Mouse (Mus musculus) kidney, postnatal 0 days (tissue): ENCODE data around the gene Ppp5c. TPM values are rescaled to one million over a fixed set of nuclear protein-coding genes. Genes with fewer than 3 reads are reported as not detected.
A peak's percentile ranks its signal among the peaks of the same experiment; 100 is the strongest.

Source experiments
- ATAC-seq: fragments of 200-750 bp; cut with Nextera tagmentation; replicated peaks from 2 replicates; pipeline ENCODE4 v1.8.0; 2017; ENCODE audit warnings: low read depth, moderate number of reproducible peaks, moderate TSS enrichment, moderate library complexity; ENCODE audit not compliant: low FRiP score
- DNase-seq: peaks from one replicate; pipeline ENCODE4 v3.0.0-alpha.2; 2016; ENCODE audit warnings: low spot score
- H3K27ac ChIP-seq: fragments of 300-500 bp; sonication (generic); 2 replicates; pipeline ENCODE4 v1.5.1; 2014; ENCODE audit warnings: mild to moderate bottlenecking
- H3K27me3 ChIP-seq: fragments of 300-500 bp; sonication (generic); 2 replicates; pipeline ENCODE4 v1.6.1; 2014; ENCODE audit warnings: low read length, mixed read lengths; ENCODE audit not compliant: insufficient read depth
- H3K36me3 ChIP-seq: fragments of 300-500 bp; sonication (generic); 2 replicates; pipeline ENCODE4 v1.6.1; 2014; ENCODE audit warnings: low read length, mixed read lengths; ENCODE audit not compliant: insufficient read depth
- H3K4me1 ChIP-seq: fragments of 300-500 bp; sonication (generic); replicated peaks from 2 replicates; pipeline ENCODE4 v1.6.1; 2014; ENCODE audit warnings: antibody characterized with exemption, low read length, mixed read lengths; ENCODE audit not compliant: insufficient read depth
- H3K4me2 ChIP-seq: fragments of 300-500 bp; sonication (generic); 2 replicates; pipeline ENCODE4 v1.6.1; 2014; ENCODE audit warnings: mild to moderate bottlenecking, low read length, moderate library complexity, mixed read lengths
- H3K4me3 ChIP-seq: fragments of 300-500 bp; sonication (generic); replicated peaks from 2 replicates; pipeline ENCODE4 v1.5.1; 2014; ENCODE audit warnings: low read depth, low read length
- H3K9ac ChIP-seq: fragments of 300-500 bp; sonication (generic); 2 replicates; pipeline ENCODE4 v1.6.1; 2014; ENCODE audit warnings: low read depth, low read length
- H3K9me3 ChIP-seq: fragments of 300-500 bp; sonication (generic); replicated peaks from 2 replicates; pipeline ENCODE4 v1.6.1; 2016; ENCODE audit warnings: low read length, inconsistent platforms, mixed read lengths
- CTCF ChIP-seq: IDR thresholded peaks from 2 replicates; pipeline ENCODE4 v1.5.1; 2016; ENCODE audit warnings: antibody characterized with exemption, low read depth, mild to moderate bottlenecking, moderate library complexity
- WGBS: fragments of 180-500 bp; shearing (Covaris S2); extraction: QIAGEN DNeasy Blood & Tissue Kit; methylation state at CpG from one replicate; pipeline ENCODE4 v1.1.7; 2014; 5-methylcytosine and 5-hydroxymethylcytosine counted together
- polyA plus RNA-seq: library from polyadenylated mRNA; unstranded; fragments of >200 nt; fragmentation: Nextera tagmentation; extraction: Ambion mirVana; gene quantifications from 2 replicates; pipeline ENCODE4 v1.2.1, GENCODE M21; 2015

Ppp5c gene
- polyA plus RNA-seq, 1 experiment from 2014 or later, result 82.0 TPM

DNA sequence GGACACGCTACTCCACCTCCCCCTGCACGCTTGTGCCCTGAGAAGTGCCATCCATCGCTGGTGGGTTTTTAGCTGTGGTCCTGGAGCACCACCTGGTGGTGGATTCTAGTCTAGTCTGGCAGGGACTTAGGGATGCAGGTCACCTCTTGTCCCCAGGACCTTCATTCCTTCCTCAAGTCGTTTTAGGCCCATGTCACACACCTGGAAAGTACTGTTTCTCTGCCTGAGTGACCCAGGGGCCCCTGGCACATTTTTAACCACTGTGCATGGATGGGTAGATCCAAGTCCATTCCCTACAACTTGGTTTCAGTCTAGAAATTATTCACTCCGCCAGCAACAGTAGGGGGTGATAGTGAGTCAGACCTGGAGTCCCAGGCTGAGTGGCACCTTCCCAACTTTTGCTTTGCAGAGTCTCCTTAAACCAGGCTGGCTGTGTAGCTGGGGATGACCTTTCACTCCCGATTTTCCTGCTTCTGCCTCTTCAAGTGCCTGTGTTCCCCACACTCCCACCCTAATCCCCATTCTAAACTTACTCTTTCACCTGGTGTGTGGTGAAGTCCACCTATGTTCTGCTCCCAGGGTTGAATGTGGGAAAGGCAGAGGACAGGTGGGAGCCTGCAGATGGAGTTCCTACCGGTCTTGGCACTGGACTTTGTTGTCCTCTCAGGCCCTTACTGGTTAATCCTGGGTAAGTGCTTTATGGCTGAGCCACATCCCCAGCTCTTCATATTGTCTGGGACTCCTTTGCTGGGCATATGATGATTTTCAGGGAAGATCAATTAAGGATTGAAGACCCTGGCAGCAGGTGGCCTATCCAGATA lies 25.1 kb downstream of the Ppp5c start:
- Histone ChIP-seq H3K4me2 (no peak overlapping the region), H3K9ac (no peak overlapping the region), H3K9me3 (no peaks in the 10 kb centered on the region), H3K4me1 (0 out of 2 replicates have a peak, but pooled peaks cover 1% of the 10 kb centered on the region), H3K27me3 (no peaks in the 10 kb centered on the region), H3K36me3 (peaks cover 52% of the 10 kb centered on the region), H3K4me3 (no peak overlapping the region), H3K27ac (peak overlapping the region; percentile 37; the same call in 1 of the 2 replicates)
- ATAC-seq (peak; percentile 55), DNase-seq (peak; percentile 86)
- TF ChIP-seq CTCF, result peak; percentile 92
- WGBS, result 14% methylated on average over 7 of the region's 7 CpGs

DNA sequence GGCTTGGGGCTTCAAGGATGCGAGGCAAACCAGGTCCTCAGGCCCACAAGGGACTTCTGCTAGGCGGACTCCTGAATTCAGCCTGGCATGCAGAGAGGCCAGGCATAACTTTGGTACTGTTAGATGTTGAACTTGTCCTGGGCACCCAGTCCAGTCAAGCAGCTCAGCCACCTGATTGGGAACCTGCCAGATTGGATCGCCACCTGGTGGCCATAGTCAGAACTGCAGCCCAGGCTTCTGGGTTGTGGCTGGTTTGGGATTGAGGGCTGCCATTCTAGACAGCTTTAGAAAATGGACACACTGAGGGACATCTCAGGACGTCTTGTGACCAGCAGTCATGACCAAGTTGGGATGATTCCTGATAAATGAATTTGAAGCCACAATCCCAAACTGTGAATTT lies 28.1 kb downstream of the Ppp5c start:
- H3K9ac ChIP-seq, result no peak overlapping the region
- H3K4me1 ChIP-seq, result peaks cover 23% of the 10 kb centered on the region
- H3K27ac ChIP-seq, result no peak overlapping the region
- no peak overlapping the region for H3K4me2 ChIP-seq
- peak; percentile 97 for TF ChIP-seq CTCF
- DNase-seq (peak; percentile 79), ATAC-seq (no peak)
- no peak overlapping the region for H3K4me3 ChIP-seq
- no peaks in the 10 kb centered on the region for H3K9me3 ChIP-seq
- 29% methylated on average over 4 of the region's 4 CpGs for WGBS
- peaks cover 26% of the 10 kb centered on the region for H3K36me3 ChIP-seq
- no peaks in the 10 kb centered on the region for H3K27me3 ChIP-seq

DNA sequence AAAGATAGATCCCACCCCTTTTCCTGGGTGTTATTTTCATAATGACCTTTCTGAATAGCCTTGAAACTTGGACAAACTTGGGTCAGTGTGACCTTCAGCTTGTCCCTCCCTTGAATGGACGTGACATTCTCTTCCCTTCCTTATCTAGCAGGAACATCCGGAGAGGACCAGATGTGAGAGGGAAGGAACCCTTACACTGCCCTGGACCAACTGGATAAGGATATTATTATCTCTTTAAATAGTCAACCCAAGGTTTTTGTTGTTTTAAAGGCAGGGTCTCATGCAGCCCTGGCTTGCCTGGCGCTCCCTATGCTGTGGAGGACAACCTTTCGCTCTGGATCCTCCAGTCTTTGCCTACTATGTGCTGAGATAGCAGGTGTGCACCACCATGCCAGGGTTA lies 28.5 kb downstream of the Ppp5c start:
- no peak overlapping the region for H3K4me2 ChIP-seq
- H3K9me3 ChIP-seq, result no peaks in the 10 kb centered on the region
- no peak overlapping the region for H3K27ac ChIP-seq
- H3K36me3 ChIP-seq, result peaks cover 23% of the 10 kb centered on the region
- no peak for TF ChIP-seq CTCF
- DNase-seq (no peak), ATAC-seq (no peak)
- no peaks in the 10 kb centered on the region for H3K27me3 ChIP-seq
- H3K9ac ChIP-seq, result no peak overlapping the region
- 66% methylated on average over 4 of the region's 4 CpGs for WGBS
- no peak overlapping the region for H3K4me3 ChIP-seq
- H3K4me1 ChIP-seq, result peaks cover 26% of the 10 kb centered on the region

DNA sequence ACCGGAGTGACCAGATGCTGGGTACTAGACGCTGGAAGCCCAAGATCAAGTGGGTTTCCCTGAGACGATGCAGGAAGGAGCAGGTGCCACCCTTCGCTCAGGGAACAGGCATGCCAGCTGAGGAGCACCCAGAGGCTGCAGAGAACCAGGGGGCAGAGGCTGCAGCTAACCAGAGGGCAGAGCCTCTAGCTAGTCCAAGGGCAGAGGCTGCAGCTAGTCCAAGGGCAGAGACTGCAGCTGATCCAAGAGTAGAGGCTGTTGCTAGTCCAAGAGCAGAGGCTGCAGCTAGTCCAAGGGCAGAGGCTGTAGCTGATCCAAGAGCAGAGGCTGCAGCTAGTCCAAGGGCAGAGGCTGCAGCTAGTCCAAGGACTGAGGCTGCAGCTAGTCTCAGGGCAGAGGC lies 32.4 kb downstream of the Ppp5c start:
- DNase-seq (no peak), ATAC-seq (no peak)
- Histone ChIP-seq H3K27ac (no peak overlapping the region), H3K27me3 (no peaks in the 10 kb centered on the region), H3K9ac (peak overlapping the region; percentile 78), H3K4me2 (peak overlapping the region; percentile 68), H3K4me1 (peaks cover 46% of the 10 kb centered on the region), H3K9me3 (no peaks in the 10 kb centered on the region), H3K4me3 (peak overlapping the region; percentile 70), H3K36me3 (peaks cover 14% of the 10 kb centered on the region; the same call in 1 of the 2 replicates)
- WGBS, result 78% methylated on average over 4 of the region's 4 CpGs
- no peak for TF ChIP-seq CTCF

DNA sequence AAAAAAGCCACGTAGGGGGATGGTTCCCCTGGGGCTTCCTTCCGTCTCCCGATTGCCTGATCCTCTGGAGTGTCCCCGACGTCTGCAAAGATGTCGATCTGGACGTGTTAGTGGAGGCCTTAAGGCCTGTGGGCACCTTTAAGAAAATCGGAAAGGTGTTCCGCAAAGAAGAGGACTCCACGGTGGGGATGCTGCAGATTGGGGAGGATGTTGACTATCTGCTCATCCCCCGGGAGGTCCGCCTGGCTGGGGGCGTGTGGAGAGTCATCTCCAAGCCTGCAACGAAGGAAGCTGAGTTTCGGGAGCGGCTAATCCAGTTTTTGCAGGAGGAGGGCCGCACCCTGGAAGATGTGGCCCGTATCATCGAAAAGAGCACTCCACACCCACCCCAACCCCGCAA lies 33.3 kb downstream of the Ppp5c start:
- H3K4me1 ChIP-seq, result peaks cover 48% of the 10 kb centered on the region

DNA sequence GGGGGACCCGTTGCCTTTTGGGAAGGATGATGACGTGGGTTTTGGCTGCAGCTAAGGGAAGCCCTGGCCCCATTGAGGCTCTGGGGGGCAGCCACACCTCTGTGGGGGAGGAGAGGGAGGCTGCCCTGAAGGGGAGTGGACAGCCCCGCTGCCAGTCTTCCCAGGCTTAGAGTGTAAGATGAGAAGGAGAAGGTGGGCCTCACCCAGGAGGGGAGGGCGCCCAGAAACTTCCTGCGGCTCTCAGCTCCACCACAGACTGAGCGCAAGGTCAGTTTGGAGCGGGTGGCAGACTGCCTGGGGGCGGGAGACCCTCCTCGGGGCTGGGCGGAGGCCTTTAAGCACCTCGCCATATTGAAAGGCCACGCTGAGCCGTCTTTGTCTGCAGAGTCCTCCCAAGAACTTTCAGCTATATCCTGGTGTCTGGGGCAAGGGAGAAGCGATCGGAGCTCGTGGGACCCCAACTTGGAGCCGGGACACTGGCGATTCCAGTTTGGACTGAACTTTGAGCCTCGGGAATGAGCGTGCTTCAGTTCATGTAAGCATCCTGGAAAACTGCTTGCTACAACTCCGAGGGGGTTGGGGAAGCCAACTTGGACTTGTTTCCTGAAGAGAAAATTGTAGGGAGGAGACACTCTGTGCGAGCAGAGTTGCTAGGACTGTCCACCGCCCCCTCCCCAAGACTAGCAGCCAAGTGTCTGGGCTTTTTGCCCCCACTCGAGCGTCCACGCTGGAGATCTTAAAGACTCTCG lies 33.9 kb downstream of the Ppp5c start:
- peak; percentile 85 for ATAC-seq
- peak overlapping the region; percentile 89 for H3K27ac ChIP-seq
- H3K9ac ChIP-seq, result peak overlapping the region; percentile 78
- peak overlapping the region; percentile 70 for H3K4me3 ChIP-seq
- H3K27me3 ChIP-seq, result no peaks in the 10 kb centered on the region
- H3K4me2 ChIP-seq, result peak overlapping the region; percentile 68
- no peaks in the 10 kb centered on the region for H3K9me3 ChIP-seq
- WGBS, result 1% methylated on average over 27 of the region's 27 CpGs
- peaks cover 48% of the 10 kb centered on the region for H3K4me1 ChIP-seq
- no peak for TF ChIP-seq CTCF
- peaks cover 14% of the 10 kb centered on the region; the same call in 1 of the 2 replicates for H3K36me3 ChIP-seq
- DNase-seq, result peak; percentile 96

More for the DNA sequence above, 33.3 kb downstream of the Ppp5c start:
- Histone ChIP-seq H3K4me3 (peak overlapping the region; percentile 70), H3K4me2 (peak overlapping the region; percentile 68), H3K27ac (peak overlapping the region; percentile 89), H3K27me3 (no peaks in the 10 kb centered on the region), H3K9me3 (no peaks in the 10 kb centered on the region), H3K9ac (peak overlapping the region; percentile 78), H3K36me3 (peaks cover 14% of the 10 kb centered on the region; the same call in 1 of the 2 replicates)
- peak; percentile 39 for DNase-seq
- WGBS, result 3% methylated on average over 20 of the region's 20 CpGs
- TF ChIP-seq CTCF, result no peak
- ATAC-seq, result no peak
